Mouse (Mus musculus): ENCODE results near the gene Swt1.

- no peak for TF ChIP-seq CTCF (IDR thresholded peaks at IDR 0.05; ENCODE audit: borderline replicate concordance, insufficient read depth, low read depth, low read length)
- TF ChIP-seq POLR2A (IDR thresholded peaks at IDR 0.05; ENCODE audit: borderline replicate concordance, insufficient read depth, low read length), result no peak
Observed at GRCm38 (mm10) chr1:151426947-151427600, 1.2 kb downstream of the Swt1 start.

Data from cerebellum, adult 2 months (tissue).